Mouse (Mus musculus): ENCODE measurements around the gene A730046J19Rik.
A peak's percentile ranks its signal among the peaks of the same experiment; 100 is the strongest.

Gene A730046J19Rik

GRCm38 (mm10) chrX:144153523-144153922 lies at the start of gene A730046J19Rik:
A730046J19Rik (plus strand) TSS chrX:144153695.
- peak in 1 of 2 experiments; percentile 1 for DNase-seq

GRCm38 (mm10) chrX:144104619-144105416 lies 48.7 kb upstream of the A730046J19Rik start:
- no peak for DNase-seq

GRCm38 (mm10) chrX:144136281-144136680 lies 17.2 kb upstream of the A730046J19Rik start:
- peak; percentile 8 to 34 for DNase-seq

GRCm38 (mm10) chrX:144149987-144150386 lies 3.5 kb upstream of the A730046J19Rik start:
- DNase-seq: no peak

GRCm38 (mm10) chrX:144154111-144154510 lies 616 bp downstream of the A730046J19Rik start:
- no peak for DNase-seq

GRCm38 (mm10) chrX:144162936-144163335 lies 9.4 kb downstream of the A730046J19Rik start:
- DNase-seq: no peak

Data from cerebellum, postnatal 25 days (tissue).